Mouse (Mus musculus) thymus, postnatal 25 days (tissue): ENCODE measurements around the gene Gbp9.
A peak's percentile ranks its signal among the peaks of the same experiment; 100 is the strongest.

Source experiments
- DNase-seq: peaks from one replicate; pipeline ENCODE4 v3.0.0; 2022

Gene Gbp9

GRCm38 (mm10) chr5:105055279-105055678, 84.1 kb downstream of the Gbp9 start:
- DNase-seq: no peak

GRCm38 (mm10) chr5:105053471-105054169, 85.7 kb downstream of the Gbp9 start:
- DNase-seq: peak; percentile 51

- no peak for DNase-seq
Observed at GRCm38 (mm10) chr5:105032362-105032761, 107.0 kb downstream of the Gbp9 start.
